Mouse (Mus musculus) right cerebral cortex, adult 2 months (tissue): ENCODE results near the gene Ccr3.
"Not testable (repeated sequence)": the region's sequence is repeated elsewhere in the genome, so short reads cannot be mapped to it uniquely, and the experiment has no call there.

ENCODE experiments used
- DNase-seq, 2 experiments: peaks; one replicate each; pipeline ENCODE4 v3.0.0; 2021 to 2022; ENCODE audit warnings: low spot score in 2 of 2

The Ccr3 gene

DNA sequence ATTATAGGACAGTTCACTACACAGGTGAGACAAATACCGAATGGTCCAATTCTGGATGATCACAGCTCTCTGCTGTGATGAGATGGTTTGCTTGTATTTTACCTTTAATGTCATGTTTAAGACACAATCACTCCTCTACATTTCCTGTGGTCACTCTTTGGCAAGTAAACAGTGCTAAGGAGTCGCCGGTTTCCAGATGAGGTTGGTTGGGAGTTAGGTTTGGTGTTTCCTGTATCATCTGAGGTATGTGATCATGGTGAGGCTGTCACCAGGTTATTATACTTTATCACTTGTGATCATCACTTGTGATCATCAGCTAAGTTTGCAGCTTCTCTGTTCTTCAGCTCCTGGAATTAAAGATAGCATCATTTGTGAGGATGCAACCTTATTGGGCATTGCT, 19.2 kb downstream of the Ccr3 start:
- DNase-seq, result no peak

DNA sequence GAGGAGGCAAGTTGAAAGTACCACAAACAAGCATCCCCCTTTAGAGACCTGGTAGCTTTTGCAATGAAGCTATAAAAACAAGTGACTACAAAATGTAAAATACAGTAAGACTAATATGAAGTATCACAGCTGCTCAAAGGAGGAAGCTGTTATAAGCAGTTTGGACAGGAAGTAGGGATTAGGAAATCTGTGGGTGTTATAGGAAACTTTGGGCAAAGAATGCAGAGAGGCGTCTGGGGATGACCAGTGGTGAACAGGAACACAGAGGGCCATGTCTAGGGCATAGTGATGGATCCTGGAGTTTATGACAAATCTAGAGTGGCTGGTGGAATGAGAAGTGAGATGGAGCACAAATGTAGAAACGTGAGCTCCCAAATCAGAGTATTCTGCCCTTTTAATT, 31.8 kb downstream of the Ccr3 start:
- no peak for DNase-seq

DNA sequence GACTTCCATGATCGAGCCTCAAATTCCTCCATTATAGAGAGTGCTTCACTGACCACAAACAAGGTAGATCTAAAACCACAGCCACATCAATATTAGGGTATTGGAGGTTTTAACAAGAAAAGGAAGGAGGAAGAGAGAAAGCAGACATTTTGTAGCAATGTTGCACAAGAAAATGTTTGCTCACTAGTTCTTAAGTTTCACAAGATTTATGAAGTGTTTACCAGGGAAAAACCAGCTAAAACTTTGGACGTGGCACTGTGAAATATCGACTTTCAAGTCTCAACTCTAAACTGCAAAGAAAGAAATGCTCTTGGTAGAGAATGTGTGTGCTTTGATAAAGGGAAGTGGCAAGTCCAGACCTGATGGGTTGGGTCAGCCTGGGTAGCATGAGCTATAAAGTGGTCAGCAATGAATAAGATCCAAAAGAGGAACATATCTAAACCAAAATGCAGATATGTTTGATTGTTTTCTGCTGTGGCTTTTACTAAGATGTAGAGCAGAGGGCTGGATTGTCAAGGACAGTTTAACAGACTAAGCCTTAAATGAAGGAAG, 34.5 kb downstream of the Ccr3 start:
- no peak for DNase-seq

DNA sequence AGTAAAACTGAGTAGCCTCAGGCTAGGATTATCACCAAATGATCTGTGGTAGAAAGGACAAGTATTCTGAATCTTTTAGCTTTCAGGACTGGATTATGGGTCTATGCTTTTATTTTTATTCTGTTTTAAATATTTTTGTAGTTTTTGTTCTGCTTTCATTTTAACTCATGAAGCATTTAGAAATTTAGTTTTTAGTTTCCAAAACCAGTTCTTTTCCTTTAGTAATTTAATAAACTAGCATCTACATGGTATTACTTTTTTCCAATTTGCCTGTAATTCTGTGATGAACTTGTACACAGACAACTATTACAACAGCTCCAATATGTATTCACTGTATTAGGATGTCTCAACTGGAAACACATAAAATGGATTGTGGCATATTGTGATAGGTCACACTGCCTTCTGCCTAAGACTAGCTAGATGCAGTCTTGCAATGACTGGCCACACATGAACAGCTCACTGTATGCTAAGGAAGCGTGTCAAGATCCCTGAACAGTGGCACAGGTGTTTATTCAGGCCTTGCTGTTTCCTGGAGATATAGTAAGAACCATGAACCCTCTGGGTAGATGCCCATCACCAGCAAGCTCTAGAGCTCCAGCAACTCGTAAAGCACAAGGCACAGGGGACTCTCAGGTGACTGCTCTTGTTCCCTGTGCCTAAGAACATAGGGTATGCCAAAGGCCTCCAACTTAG, 38.0 kb downstream of the Ccr3 start:
- no peak for DNase-seq

DNA sequence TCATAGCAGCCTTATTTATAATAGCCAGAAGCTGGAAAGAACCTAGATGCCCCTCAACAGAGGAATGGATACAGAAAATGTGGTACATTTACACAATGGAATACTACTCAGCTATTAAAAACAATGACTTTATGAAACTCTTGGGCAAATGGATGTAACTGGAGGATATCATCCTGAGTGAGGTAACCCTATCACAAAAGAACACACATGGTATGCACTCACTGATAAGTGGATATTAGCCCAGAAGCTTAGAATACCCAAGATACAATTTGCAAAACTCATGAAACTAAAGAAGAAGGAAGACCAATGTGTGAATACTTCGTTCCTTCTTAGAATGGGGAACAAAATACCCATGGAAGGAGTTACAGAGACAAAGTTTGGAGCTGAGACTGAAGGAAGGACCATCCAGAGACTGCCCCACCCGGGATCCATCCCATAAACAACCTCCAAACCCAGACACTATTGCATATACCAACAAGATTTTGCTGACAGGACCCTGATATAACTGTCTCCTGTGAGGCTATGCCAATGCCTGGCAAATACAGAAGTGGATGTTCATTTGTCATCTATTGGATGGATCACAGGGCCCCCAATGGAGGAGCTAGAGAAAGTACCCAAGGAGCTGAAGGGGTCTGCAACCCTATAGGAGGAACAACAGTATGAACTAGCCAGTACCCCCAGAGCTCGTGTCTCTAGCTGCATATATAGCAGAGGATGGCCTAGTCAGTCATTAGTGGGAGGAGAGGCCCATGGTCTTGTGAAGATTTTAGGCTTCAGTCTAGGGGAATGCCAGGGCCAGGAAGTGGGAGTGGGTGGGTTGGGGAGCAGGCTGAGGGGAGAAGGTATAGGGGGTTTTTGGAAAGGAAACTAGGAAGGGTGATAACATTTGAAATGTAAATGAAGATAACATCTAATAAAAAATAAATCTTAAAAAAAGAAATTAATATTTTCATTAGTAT, 40.0 kb downstream of the Ccr3 start:
- not testable (repeated sequence) for DNase-seq

DNA sequence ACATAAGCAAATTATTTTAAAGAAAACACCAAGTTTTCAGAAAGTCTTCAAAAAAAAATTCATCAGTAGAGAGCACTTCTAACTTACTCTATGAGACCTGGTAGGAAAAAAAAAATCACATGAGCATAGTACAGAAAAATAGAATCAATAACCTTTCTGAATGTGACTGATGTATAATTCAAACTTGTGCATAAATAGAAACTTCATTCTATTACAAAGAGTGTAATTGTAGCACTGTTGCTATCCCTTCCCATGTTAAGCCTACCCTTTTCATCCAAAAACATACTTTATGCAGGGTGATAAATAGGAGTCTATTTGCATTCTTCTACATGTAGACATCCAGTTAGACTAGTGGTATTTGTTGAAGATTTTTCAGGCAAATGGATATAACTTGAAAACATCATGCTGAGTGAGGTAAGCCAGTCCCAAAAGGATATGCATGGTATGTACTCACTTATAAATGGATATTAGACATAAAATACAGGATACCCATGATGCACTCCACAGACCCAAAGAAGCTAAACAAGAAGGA, 44.9 kb downstream of the Ccr3 start:
- no peak for DNase-seq

DNA sequence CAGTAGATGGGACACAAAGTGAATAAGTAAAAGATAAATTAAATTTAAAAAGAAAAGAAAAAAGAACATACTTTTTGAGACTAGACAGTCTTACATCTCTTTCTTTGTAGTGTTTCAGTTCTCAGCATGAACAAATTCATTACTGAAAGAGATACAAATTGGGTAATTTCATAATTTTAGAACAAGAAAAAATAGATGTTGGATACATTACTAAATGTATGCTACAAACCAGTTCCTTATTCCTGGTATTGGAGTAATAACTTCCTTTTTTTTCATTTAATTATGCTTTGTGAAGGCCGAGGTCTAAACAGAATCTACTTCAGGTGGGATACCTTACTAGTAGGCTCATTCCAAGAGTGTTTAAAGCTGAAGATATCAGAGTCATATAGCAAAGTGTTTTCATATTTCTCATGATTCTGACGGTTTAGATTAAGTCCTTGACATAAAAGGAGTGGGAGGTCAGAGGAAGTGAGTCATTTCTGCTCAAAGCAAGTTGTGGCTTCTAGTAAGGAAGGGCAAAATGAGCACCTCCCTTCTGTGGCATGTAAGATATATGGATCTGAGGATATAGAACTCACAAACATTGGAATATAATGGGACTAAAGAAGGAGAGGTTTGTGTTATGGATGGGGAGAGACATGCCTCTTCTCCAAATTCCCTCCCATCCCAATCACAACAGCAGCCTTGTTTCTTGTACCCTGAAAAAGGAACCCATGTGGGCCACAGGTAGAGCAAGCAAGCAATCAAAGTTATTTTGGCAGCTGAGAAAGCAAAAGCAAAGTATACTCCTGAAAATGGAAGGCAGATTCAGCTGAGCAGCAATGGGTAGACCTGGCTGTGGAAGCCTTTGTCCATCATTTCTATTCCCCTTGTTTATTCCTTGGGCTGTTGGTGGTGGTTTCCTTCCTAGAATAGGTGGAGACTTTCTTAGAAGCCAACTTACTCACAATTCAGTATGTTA, 46.6 kb downstream of the Ccr3 start:
- no peak for DNase-seq

DNA sequence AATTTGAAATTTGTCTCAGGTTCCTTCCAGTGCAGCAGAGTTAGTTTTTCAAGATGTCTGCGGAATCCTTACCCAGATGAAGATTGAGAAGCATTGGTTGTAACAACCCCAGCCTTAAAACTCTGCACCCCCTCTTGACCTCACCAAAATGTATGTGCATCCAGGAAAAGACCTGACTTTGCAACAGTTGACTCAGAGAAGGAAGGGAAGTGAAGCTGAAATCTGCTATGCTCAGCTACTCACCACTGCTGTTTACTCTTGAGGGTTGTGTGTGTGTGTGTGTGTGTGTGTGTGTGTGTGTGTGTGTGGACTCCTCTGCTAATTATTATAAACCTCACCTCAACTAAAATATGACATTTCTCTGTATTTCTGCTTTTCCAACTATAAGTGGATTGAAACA, 49.7 kb downstream of the Ccr3 start:
- no peak for DNase-seq

DNA sequence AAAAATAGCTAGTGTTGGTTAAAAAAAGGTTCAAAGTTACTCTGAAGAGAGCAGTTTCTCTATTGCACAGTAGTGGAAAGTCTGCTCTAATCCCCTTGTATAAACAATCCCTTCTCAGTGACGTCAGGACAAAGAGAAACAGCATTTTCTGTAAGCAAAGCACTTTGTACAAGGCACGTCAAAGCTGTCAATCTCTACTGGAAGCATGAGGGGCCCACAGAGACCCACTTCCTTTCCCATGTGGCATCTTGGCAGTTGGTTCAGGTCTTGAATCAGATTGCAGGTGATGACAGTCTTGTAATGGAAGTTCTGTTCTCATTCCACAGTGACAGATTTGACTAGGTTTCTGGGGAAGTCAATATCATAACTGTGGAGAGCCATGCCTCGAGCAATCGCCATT, 58.0 kb downstream of the Ccr3 start:
- DNase-seq, result no peak

DNA sequence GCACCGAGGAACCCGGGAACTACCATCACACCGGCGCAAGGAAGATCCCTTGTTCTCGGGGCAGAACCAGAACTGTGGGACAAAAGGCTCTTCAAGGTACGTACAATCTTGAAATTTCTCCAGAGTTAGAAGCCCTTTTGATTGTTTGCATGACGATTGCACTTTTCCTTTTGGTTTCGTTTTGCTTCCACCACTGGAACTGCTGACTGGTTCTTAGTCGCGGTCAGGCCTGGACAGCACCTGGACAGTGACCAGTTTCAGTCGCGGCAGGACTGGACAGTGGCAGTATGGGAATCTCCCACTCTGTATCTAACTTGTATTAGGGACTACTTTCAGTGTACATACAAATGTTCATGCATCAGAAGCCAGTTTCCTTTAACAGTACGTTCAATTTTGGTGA, 58.7 kb downstream of the Ccr3 start:
- DNase-seq, result not testable (repeated sequence)
